Mouse (Mus musculus): ENCODE results near the gene Stk32c.
A peak's percentile ranks its signal among the peaks of the same experiment; 100 is the strongest.

Gene Stk32c

GRCm38 (mm10) chr7:139191619-139192018 lies 21.5 kb downstream of the Stk32c start:
- DNase-seq, result peak in 1 of 2 experiments; percentile 17

GRCm38 (mm10) chr7:139190616-139191015 lies 22.5 kb downstream of the Stk32c start:
- no peak for DNase-seq

DNA sequence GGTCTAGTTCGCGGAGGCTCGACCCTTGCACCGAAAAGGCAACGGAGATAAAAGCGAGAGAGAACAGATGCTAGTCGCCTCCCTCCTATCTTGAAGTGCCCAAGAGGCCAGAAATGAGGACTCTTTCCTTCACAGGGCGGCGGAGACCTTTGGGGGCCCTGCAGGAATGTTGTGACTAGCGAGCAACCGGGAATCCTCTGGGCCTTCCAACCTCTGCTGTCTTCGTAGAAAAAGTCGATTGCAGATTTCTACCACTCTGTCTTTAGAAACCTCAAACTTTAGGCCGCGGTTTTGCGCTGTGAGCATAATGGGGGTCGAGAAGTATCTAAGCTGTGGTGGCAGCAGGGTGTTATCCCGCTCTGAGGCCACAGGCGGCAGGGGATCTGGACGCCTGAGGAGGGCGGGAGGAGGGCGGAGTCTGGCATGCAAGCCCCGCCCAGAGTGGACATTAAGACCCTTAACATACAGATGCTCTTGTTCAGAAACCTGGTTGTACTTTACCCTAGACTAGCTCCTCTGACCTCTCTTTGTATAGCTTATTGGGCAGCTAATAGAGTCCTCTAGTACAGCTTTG lies 24.4 kb downstream of the Stk32c start:
- peak; percentile 20 to 21 for DNase-seq

- DNase-seq, result peak; percentile 41 to 45
Measured at GRCm38 (mm10) chr7:139187771-139188633, 25.1 kb downstream of the Stk32c start.

GRCm38 (mm10) chr7:139187277-139187676 lies 25.8 kb downstream of the Stk32c start:
- no peak for DNase-seq

GRCm38 (mm10) chr7:139186436-139186835 lies 26.7 kb downstream of the Stk32c start:
- DNase-seq, result no peak

DNA sequence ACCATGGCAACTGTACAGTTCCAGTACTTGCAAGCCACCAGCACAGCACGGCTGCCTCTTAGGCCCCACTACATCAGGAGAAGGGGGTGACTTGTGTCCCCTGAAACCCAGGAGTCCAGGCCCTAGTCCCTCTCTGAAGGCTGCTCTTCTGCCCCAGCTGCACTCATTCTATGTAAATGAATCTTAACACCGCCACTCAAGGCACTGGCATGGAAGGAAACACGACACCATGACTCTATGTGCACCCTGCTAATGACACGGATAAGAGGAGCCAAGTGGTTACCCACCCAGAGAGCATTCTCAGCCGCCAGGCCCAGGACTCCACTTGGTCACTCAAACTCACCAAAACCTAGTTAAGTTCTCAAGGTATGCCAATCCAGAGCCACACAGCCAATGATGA lies 27.1 kb downstream of the Stk32c start:
- no peak for DNase-seq

DNA sequence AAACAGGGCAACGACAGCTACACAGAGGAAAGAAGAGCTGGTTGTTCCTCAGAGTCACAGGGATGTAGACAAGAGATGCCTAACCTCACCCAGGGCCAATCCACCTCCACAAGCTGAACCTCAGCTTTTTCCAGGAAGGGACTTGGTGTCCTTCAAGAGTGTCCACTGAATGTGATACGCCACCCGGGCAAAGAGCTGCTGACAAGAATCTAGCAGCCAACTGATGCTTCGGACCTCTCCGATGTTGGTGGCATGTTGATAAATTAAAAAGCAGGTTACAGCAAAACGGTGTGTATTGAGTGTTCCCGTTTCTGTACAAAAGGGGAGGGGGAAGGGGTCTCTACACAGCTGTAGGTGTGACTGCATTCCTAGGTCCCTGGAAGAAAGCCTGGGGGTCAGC lies 28.3 kb downstream of the Stk32c start:
- DNase-seq, result no peak

DNA sequence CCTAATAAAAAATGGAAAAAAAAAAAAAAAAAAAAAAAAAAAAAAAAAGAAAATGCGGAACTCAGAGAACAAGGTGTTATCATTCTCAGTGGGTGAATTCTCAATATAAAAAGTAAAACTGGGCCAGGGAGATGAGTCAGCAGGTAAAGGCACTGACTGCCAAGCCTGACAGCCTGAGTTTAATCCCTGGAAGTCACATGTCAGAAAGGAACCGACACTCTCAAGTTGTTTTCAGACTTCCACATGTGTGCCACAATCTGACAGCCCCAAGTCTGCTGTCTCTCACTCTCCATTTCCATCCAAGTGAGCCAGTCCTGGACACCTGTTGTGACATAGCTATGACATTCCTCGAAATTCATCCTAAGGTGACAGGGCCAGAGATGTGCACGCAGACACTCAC lies 28.7 kb downstream of the Stk32c start:
- DNase-seq, result no peak

DNA sequence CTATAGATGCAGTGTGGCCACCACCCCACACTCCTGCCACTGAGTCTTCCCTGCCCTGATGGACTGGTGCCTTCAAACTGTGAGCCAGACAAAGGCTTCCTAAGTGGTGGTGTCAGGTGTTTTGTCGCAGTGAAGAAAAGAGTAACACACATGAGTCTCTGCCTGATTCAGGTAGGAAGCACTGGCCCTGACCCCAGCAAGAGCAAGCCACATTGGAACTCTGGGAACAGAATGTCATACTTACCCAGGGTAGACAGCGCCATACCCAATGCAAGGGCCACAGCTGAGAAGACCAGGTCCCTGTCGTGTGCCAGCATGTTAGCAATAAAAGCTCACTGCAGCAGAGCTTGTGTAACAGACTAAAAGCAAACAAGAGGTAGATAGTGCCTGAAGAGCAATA lies 33.0 kb downstream of the Stk32c start:
- no peak for DNase-seq

- DNase-seq, result no peak
Measured at GRCm38 (mm10) chr7:139179299-139179698, 33.8 kb downstream of the Stk32c start.

GRCm38 (mm10) chr7:139169143-139169542 lies 44.0 kb downstream of the Stk32c start:
- no peak for DNase-seq

DNA sequence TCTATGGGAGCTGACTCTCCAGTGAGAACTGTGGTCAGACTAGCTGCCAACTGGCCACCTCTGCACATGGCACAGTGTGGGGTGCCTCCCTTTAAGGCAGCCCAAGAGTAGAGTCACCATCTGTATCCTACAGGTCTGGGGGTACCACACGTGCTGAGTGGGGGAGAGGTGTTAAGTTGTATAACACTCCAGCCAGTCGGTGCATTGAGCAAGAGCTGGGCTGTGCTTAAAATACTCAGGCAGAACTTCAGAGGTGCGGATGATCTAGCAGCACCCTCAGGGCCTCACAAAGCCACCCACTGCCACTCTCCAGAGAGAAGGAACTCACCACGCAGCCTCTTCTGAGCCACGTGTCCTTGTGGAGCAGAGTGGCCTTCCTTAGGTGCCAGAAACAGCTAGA lies 48.7 kb downstream of the Stk32c start:
- DNase-seq, result no peak

GRCm38 (mm10) chr7:139158956-139159355 lies 54.2 kb downstream of the Stk32c start:
- no peak for DNase-seq

DNA sequence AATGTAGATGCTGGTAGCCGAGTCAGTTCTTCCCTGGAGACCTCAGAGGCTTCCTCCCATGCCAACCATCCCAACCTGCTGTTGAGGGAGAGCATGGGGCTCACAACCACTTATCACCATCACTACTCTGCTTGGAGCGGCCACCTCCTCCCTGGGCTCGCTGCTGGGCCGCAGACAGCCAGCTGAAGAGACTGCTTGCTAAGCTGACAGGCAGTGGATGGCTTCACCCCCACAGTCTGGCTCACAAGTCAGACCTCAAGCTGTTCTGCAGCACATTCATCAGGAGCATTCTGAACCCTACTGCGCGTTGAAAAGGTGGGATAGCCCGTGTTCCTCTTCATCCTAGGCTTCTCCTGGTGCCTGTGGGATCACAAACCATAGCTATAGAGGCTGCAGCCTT lies 54.6 kb downstream of the Stk32c start:
- DNase-seq, result no peak

- DNase-seq, result no peak
Measured at GRCm38 (mm10) chr7:139157541-139157940, 55.6 kb downstream of the Stk32c start.

- DNase-seq, result peak; percentile 14 to 33
Measured at GRCm38 (mm10) chr7:139156341-139157058, 56.6 kb downstream of the Stk32c start.

DNA sequence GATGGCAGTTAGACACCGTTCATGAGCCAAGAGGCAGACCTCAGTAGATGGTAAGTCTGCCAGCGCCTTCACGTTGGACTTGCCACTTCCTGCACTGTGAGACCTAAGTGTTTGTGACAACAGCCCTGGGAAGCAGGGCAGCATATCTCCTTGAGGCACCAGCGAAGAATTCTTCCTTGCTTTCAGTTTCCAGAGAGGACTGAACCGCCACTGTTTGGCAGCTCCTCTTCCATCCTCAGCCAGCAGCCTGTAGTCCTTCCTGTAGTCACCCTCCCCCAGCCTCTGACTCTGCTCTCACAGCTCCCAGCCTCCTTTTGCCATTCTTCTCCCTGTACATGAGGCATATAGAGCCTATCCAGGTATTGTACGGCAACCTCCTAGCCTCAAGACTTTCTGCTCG lies 60.2 kb downstream of the Stk32c start:
- no peak for DNase-seq

- DNase-seq, result no peak
Measured at GRCm38 (mm10) chr7:139151116-139151515, 62.0 kb downstream of the Stk32c start.

- DNase-seq, result no peak
Measured at GRCm38 (mm10) chr7:139149373-139149772, 63.7 kb downstream of the Stk32c start.

DNA sequence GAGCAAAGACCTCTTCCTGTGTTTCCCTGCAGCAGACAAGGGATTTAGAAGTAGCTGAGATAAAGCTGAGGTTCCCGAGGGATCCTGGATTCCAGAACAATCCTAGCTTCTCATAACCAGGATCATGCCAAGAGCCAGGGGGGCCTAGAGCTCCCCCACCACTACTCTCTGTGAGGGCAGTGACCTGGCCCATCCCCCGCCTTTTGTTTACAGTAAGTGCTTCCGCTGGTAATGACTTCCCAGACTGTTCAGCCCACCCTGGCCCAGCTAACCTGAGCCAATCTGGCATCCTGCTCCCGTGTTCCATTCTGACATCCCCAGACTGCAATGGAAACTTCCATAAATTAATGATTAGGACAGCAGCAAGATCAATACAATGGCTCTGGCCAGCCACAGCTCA lies 65.7 kb downstream of the Stk32c start:
- DNase-seq, result no peak

- DNase-seq, result no peak
Measured at GRCm38 (mm10) chr7:139145891-139146290, 67.2 kb downstream of the Stk32c start.

GRCm38 (mm10) chr7:139143785-139144184 lies 69.3 kb downstream of the Stk32c start:
- DNase-seq, result no peak

GRCm38 (mm10) chr7:139139921-139140461 lies 73.1 kb downstream of the Stk32c start:
- no peak for DNase-seq
